Mouse (Mus musculus): ENCODE results near the gene Klhl2. TPM values are rescaled to one million over a fixed set of nuclear protein-coding genes. Genes with fewer than 3 reads are reported as not detected.

The Klhl2 gene
- polyA plus RNA-seq, 1 experiment = 12.0 TPM

DNA sequence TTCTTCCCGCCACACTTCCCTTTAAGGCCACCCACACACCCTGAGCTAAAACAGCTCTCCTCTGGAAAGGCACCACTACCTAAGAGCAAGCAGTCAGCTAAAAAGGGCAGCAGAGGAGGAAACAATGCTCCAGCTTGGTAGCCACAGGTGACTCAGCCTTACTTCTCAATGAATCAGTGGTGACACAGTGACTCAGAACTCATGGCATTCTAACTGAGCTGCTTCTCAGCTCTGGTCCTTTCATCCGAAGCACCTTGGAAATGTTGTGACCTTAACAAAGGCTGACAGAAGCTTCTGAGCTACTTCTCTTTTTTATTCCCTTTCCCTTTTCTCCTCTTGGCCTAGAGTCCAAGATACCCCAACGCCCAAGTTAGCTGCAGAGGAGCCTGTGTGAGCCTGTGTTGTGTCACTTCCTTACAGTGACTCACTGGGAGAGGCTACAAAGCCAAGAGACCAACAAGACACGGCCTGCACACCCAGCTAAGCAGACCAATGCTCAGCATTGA, 123.6 kb downstream of the Klhl2 start:
- Histone ChIP-seq H3K27ac (ENCODE audit: insufficient read depth, low read depth, low read length) (peak overlapping the region; percentile 70), H3K4me3 (ENCODE audit: insufficient read depth, low read length) (0 out of 2 replicates have a peak overlapping the region, but pooled peaks have one; percentile 0), H3K4me1 (ENCODE audit: control insufficient read depth, insufficient read depth, low read length) (peaks cover 37% of the 10 kb centered on the region)
- TF ChIP-seq CTCF (IDR thresholded peaks at IDR 0.05; ENCODE audit: low read depth, low read length) (no peak), POLR2A (IDR thresholded peaks at IDR 0.05; ENCODE audit: borderline replicate concordance, low read depth, low read length) (no peak)

DNA sequence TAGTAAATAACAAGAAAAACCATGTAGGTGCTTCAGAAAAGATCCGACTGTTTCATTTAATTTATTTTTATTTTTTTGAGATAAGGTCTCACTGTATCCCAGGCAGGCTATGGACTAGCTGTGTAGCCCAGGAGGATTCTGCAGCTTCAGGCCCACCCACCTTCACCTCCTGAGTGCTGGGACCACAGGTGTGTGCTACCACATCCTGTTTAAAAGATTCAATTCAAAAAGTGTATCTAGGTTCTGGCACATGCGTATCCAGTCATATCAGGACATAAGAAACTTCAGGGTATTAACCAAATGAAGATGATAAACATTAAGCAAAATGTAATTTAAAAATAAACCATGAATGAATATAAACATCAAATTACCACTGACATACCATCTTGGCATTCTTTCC, 126.6 kb downstream of the Klhl2 start:
- no peak for TF ChIP-seq POLR2A (IDR thresholded peaks at IDR 0.05; ENCODE audit: borderline replicate concordance, low read depth, low read length)
- no peak for TF ChIP-seq CTCF (IDR thresholded peaks at IDR 0.05; ENCODE audit: low read depth, low read length)
- Histone ChIP-seq H3K4me1 (ENCODE audit: control insufficient read depth, insufficient read depth, low read length) (peaks cover 24% of the 10 kb centered on the region), H3K27ac (ENCODE audit: insufficient read depth, low read depth, low read length) (no peak overlapping the region), H3K4me3 (ENCODE audit: insufficient read depth, low read length) (no peak overlapping the region)

DNA sequence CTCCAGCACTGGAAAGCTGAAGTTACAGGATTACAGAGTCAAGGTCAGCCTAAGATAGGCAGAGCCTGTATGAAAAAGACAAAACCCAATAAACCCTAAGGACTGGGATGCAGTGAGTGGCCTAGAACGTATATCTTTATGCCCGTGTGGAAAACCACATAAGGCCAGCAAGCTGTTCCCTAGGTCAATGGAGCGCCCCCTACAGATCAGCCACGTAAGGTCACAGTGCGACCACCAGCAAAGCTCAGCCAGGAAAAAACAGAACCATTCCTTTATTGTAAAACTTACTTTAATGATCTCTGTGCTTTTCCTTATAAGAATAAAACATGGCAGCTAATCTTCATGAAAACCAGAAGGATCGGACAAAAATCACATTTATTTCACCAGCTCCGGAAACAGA, 131.9 kb downstream of the Klhl2 start:
- Histone ChIP-seq H3K4me3 (ENCODE audit: insufficient read depth, low read length) (no peak overlapping the region), H3K4me1 (ENCODE audit: control insufficient read depth, insufficient read depth, low read length) (peaks cover 2% of the 10 kb centered on the region; the same call in 1 of the 2 replicates), H3K27ac (ENCODE audit: insufficient read depth, low read depth, low read length) (no peak overlapping the region)
- TF ChIP-seq CTCF (IDR thresholded peaks at IDR 0.05; ENCODE audit: low read depth, low read length) (peak; percentile 39; the same call in 1 of the 2 replicates), POLR2A (IDR thresholded peaks at IDR 0.05; ENCODE audit: borderline replicate concordance, low read depth, low read length) (no peak)

DNA sequence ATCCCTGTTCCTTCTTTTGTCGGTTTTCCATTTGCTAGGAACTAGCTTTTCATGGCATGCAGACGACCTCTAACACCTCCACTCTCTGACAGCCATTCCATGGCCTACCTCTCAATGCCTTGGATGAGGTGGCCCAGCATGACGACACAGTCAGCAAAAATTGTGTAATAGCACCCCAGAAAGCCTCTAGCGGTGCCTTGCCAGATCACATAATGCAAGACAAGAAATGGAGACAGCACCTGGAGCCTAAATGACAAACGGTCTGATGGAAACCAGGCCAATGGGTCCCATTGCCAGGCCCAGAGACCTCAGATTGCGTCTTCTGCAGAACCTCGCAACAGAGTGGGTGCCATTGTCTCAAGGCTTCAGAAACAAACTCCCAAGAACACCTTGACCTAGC, 137.3 kb downstream of the Klhl2 start:
- no peak overlapping the region for H3K27ac ChIP-seq (ENCODE audit: insufficient read depth, low read depth, low read length)
- H3K4me1 ChIP-seq (ENCODE audit: control insufficient read depth, insufficient read depth, low read length) = peaks cover 2% of the 10 kb centered on the region; the same call in 1 of the 2 replicates
- TF ChIP-seq CTCF (IDR thresholded peaks at IDR 0.05; ENCODE audit: low read depth, low read length) = no peak
- TF ChIP-seq POLR2A (IDR thresholded peaks at IDR 0.05; ENCODE audit: borderline replicate concordance, low read depth, low read length) = no peak
- H3K4me3 ChIP-seq (ENCODE audit: insufficient read depth, low read length) = no peak overlapping the region

DNA sequence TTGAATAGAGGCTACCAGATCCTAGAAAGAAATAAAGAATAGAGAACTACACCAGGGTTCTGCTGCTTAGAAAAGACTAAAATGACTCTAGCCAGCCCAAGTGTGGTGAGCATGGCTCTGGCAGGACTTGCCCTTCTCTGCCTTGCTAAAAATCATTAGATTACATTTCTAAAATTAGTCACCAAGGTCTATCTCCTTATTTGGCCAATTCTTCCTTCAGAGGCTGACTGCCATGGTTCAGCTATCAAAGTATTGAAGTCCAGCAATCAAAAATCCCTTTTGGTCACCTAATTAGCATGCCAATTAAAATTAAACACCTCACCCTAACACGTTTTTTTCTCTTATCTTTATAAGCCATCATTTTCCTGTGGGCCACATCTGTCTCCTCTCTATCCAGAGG, 138.3 kb downstream of the Klhl2 start:
- Histone ChIP-seq H3K27ac (ENCODE audit: insufficient read depth, low read depth, low read length) (no peak overlapping the region), H3K4me3 (ENCODE audit: insufficient read depth, low read length) (no peak overlapping the region), H3K4me1 (ENCODE audit: control insufficient read depth, insufficient read depth, low read length) (peaks cover 1% of the 10 kb centered on the region; the same call in 1 of the 2 replicates)
- TF ChIP-seq CTCF (IDR thresholded peaks at IDR 0.05; ENCODE audit: low read depth, low read length) (no peak), POLR2A (IDR thresholded peaks at IDR 0.05; ENCODE audit: borderline replicate concordance, low read depth, low read length) (no peak)

DNA sequence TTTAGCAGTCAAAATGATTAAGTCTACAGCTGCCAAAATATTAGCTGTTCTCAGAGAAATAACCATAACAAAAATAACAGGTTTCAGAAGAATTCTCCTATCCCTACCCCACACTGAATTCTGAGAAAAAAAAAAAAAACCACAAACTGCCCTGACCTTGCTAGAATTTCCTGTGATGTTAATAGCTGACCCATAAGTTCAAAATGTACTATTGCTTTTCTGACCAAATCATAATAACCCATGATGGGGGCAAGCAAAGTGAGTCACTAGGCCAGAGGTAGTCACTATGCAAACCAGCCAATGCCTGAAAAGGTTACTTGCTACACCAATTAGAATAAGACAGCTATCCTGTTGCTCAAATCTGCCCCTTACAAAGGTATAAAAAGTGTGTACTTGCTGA, 142.3 kb downstream of the Klhl2 start:
- TF ChIP-seq CTCF (IDR thresholded peaks at IDR 0.05; ENCODE audit: low read depth, low read length) (no peak), POLR2A (IDR thresholded peaks at IDR 0.05; ENCODE audit: borderline replicate concordance, low read depth, low read length) (no peak)
- Histone ChIP-seq H3K4me1 (ENCODE audit: control insufficient read depth, insufficient read depth, low read length) (no peaks in the 10 kb centered on the region), H3K27ac (ENCODE audit: insufficient read depth, low read depth, low read length) (no peak overlapping the region), H3K4me3 (ENCODE audit: insufficient read depth, low read length) (no peak overlapping the region)

DNA sequence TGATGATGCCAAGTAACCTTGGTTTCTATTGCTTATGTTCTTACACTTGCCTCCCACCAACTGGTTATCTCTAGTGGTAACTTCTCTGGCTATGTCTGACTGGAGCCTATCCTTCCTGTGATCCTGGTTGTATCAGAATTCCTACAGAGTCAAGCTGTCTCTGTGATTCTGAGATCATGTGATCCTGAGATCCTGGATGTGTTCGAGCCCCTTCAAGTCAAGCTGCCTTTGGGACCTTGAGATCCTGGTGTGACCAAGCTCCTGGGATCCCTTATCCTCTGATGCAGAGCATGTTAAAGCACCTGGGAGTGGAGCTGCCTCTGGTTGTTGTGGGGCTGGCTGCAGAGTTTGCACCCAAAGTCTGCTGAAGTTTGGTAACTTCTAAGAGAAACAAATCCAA, 146.6 kb downstream of the Klhl2 start:
- TF ChIP-seq CTCF (IDR thresholded peaks at IDR 0.05; ENCODE audit: low read depth, low read length) (no peak), POLR2A (IDR thresholded peaks at IDR 0.05; ENCODE audit: borderline replicate concordance, low read depth, low read length) (no peak)
- Histone ChIP-seq H3K4me3 (ENCODE audit: insufficient read depth, low read length) (no peak overlapping the region), H3K4me1 (ENCODE audit: control insufficient read depth, insufficient read depth, low read length) (no peaks in the 10 kb centered on the region), H3K27ac (ENCODE audit: insufficient read depth, low read depth, low read length) (no peak overlapping the region)

DNA sequence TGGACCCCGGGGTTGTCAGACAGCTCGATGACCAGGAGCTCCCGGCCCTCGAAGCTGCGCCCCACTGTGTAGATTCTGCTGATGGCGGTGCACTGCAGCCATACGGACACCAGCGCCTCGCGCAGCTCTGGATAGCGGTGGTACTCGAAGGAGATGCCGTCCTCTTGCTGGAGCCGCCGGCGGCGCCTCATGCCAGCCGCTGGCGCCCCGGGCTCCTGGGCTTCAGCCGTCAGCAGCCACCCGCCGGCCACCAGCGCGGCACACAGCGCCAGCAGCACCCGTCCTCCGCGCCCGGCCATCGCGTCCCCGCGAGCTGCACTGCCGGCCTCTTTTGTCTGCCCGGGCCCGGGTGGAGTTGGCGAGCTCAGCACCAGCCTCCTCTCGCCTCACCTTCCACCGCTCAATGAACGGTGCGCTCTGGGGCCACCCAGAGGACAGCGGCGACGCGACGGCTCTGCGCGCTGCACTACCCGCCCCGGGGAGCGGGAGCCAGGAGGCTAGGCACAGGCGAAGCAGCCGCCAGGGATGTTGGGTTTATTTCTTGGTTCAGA, 157.1 kb downstream of the Klhl2 start, which contains the start of gene Cpe:
Cpe (minus strand) TSS at position 404 of the 551 bp plus-strand sequence.
- TF ChIP-seq POLR2A (IDR thresholded peaks at IDR 0.05; ENCODE audit: borderline replicate concordance, low read depth, low read length) = no peak
- no peak for TF ChIP-seq CTCF (IDR thresholded peaks at IDR 0.05; ENCODE audit: low read depth, low read length)
- peaks cover 8% of the 10 kb centered on the region for H3K4me1 ChIP-seq (ENCODE audit: control insufficient read depth, insufficient read depth, low read length)
- H3K4me3 ChIP-seq (ENCODE audit: insufficient read depth, low read length) = peak within 1 kb of the TSS; percentile 65
- H3K27ac ChIP-seq (ENCODE audit: insufficient read depth, low read depth, low read length) = no peak within 1 kb of the TSS

DNA sequence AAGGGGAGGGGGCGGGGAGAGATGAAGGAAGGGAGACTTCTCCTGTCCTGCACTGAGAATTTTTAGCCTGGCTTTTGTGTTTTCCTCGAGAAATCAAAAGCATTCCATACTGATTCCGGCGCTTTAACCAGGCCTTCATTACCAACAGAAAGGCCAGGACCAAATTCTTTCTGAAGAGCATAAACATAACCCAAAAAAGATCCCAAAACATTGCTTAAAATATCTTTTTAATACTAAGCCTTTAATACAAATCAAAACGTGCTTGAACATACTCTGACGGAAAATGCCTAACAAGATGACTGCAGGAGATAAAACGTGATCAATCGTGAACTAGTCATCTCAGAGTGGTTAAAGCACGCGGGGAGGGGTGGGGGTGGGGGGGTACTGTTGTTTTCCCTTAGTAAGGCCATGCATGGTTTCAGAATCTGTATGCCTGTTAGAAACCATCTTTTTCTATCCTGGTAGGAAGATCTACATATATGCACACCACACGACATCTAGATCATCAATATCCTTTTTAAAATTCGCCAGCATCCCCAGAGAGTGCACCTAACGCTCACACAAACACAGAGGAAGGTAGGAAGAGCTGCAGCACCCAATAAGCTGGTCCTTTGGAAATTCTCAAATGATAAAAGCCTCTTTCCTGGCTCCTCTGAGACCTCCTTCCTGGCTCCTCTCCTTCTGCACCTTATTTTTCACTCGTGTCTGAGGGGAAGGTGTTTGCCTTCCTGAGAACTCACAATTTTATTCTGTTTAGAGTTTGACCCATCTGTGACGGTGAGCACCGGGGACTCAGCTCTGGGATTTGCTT, 158.0 kb downstream of the Klhl2 start:
- H3K4me1 ChIP-seq (ENCODE audit: control insufficient read depth, insufficient read depth, low read length) = peaks cover 8% of the 10 kb centered on the region
- peak overlapping the region; percentile 65 for H3K4me3 ChIP-seq (ENCODE audit: insufficient read depth, low read length)
- TF ChIP-seq CTCF (IDR thresholded peaks at IDR 0.05; ENCODE audit: low read depth, low read length) (no peak), POLR2A (IDR thresholded peaks at IDR 0.05; ENCODE audit: borderline replicate concordance, low read depth, low read length) (no peak)
- H3K27ac ChIP-seq (ENCODE audit: insufficient read depth, low read depth, low read length) = no peak overlapping the region

DNA sequence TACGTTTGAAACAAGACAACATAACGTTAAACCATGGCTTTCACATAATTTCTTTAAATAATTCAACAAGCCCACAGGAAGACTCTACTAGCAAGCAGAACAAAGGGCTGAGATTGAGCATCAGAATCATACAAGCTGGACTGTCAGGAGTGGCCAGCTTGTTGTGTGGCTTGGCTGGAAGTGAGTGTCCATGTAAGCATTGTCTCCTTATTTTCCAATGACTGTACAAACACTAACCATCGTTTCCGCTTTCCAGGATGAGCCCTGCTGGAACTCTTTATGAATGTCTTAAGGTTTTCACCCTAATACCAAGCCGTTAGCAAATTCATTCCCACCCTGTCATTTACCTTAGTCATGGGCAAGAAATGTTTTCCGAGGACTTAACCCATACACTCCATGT, 159.0 kb downstream of the Klhl2 start:
- Histone ChIP-seq H3K4me1 (ENCODE audit: control insufficient read depth, insufficient read depth, low read length) (peaks cover 10% of the 10 kb centered on the region), H3K4me3 (ENCODE audit: insufficient read depth, low read length) (no peak overlapping the region), H3K27ac (ENCODE audit: insufficient read depth, low read depth, low read length) (no peak overlapping the region)
- no peak for TF ChIP-seq POLR2A (IDR thresholded peaks at IDR 0.05; ENCODE audit: borderline replicate concordance, low read depth, low read length)
- no peak for TF ChIP-seq CTCF (IDR thresholded peaks at IDR 0.05; ENCODE audit: low read depth, low read length)

Measured in bone marrow macrophage, adult 2 months (primary cell).